Mouse (Mus musculus): ENCODE results near the gene Atp6v0c. TPM values are rescaled to one million over a fixed set of nuclear protein-coding genes. Genes with fewer than 3 reads are reported as not detected.
A peak's percentile ranks its signal among the peaks of the same experiment; 100 is the strongest.

Atp6v0c gene
- polyA plus RNA-seq, 1 experiment, result 2,309 TPM

DNA sequence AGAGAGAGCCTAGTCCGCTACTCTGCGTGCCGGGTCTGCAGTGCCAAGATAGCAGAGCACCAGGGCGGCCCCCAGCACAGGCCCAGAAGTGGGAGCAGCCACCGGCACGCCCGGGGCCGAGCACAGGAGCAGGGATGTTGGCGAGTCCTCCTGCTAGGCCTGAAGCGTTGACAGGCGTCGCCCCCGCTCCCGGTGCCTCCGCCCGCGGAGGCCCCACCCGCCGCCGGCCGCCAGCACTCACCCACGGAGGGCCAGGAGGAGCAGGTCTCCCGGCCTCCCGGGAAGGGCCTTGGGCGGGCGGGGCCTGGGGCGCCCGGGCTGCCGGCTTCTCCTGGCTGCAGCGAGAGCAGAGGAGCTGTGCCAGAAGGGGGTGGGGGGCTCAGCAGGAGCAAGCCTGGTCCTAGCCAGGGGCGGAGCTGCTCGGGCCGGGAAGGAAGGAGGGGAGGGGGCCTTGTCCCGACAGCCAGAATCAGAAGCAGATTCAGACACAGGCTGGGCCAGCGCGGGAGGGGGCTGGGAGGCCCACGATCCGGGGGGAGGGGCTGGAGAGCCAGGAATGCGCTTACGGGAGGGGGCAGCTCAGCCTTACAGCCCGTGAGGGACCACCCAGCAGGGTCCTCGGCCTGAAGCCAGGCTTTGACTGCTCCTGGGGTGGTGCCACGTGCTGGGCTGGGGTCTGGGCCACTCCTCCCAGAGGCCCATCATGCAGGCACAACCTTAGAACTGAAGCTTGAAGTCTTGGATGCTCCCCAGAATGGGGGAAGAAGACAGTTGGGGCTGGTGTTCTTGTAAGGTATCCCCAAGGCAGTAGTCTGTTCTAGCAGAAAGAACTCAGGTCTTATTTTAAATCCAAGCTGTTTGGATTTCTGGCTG, 39.8 kb upstream of the Atp6v0c start, which contains the start of gene Ntn3:
TSS of gene Ntn3 (minus strand) at position 489 of the 873 bp plus-strand sequence.
- H3K4me1 ChIP-seq (ENCODE audit: control insufficient read depth, insufficient read depth, low read length), result peaks cover 24% of the 10 kb centered on the region
- no peaks in the 10 kb centered on the region for H3K27me3 ChIP-seq (ENCODE audit: control insufficient read depth, insufficient read depth, low read length)
- 7% methylated on average over 41 of the region's 43 CpGs for WGBS
- peak; percentile 49 to 62 for DNase-seq
- H3K4me3 ChIP-seq (replicated peaks; ENCODE audit: insufficient read depth, low read depth, low read length), result peak within 1 kb of the TSS; percentile 15
- peak within 1 kb of the TSS; percentile 6; the same call in 1 of the 2 replicates for H3K27ac ChIP-seq (ENCODE audit: insufficient read depth, low read length)
- TF ChIP-seq CTCF (IDR thresholded peaks at IDR 0.05; ENCODE audit: borderline replicate concordance, insufficient read depth, low read depth, low read length) (no peak), POLR2A (IDR thresholded peaks at IDR 0.05; ENCODE audit: borderline replicate concordance, insufficient read depth, low read length) (no peak)

DNA sequence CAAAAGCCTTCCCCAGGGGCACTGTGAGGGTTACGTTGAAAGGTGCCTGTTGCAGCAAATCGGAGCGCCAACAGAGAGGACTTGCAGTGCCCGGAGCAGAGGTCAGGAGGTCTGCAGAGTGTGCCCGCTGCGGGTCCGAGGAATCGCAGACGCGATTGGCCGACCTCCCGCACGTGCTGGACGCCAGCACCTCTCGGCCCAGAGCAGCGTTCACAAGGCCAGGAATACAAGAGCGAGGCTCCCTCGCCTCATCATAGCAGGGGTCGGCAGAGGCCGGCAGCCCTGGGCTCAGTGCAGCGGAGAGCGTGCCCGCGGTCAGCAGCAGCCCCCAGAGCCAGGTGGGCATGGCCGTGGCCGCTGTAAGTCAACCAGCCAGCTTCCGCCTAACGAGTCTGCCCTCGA, 39.1 kb upstream of the Atp6v0c start:
- no peaks in the 10 kb centered on the region for H3K27me3 ChIP-seq (ENCODE audit: control insufficient read depth, insufficient read depth, low read length)
- DNase-seq, result no peak
- no peak for TF ChIP-seq CTCF (IDR thresholded peaks at IDR 0.05; ENCODE audit: borderline replicate concordance, insufficient read depth, low read depth, low read length)
- TF ChIP-seq POLR2A (IDR thresholded peaks at IDR 0.05; ENCODE audit: borderline replicate concordance, insufficient read depth, low read length), result no peak
- peak overlapping the region; percentile 15 for H3K4me3 ChIP-seq (replicated peaks; ENCODE audit: insufficient read depth, low read depth, low read length)
- WGBS, result 22% methylated on average over 29 of the region's 29 CpGs
- peaks cover 25% of the 10 kb centered on the region for H3K4me1 ChIP-seq (ENCODE audit: control insufficient read depth, insufficient read depth, low read length)
- peak overlapping the region; percentile 6; the same call in 1 of the 2 replicates for H3K27ac ChIP-seq (ENCODE audit: insufficient read depth, low read length)

GRCm38 (mm10) chr17:24207768-24208640, 38.5 kb upstream of the Atp6v0c start:
- H3K4me1 ChIP-seq (ENCODE audit: control insufficient read depth, insufficient read depth, low read length), result peaks cover 25% of the 10 kb centered on the region
- H3K27ac ChIP-seq (ENCODE audit: insufficient read depth, low read length), result no peak overlapping the region
- TF ChIP-seq CTCF (IDR thresholded peaks at IDR 0.05; ENCODE audit: borderline replicate concordance, insufficient read depth, low read depth, low read length) (no peak), POLR2A (IDR thresholded peaks at IDR 0.05; ENCODE audit: borderline replicate concordance, insufficient read depth, low read length) (no peak)
- H3K27me3 ChIP-seq (ENCODE audit: control insufficient read depth, insufficient read depth, low read length), result no peaks in the 10 kb centered on the region
- WGBS, result 84% methylated on average over 34 of the region's 34 CpGs
- H3K4me3 ChIP-seq (replicated peaks; ENCODE audit: insufficient read depth, low read depth, low read length), result no peak overlapping the region
- DNase-seq, result peak in 1 of 2 experiments; percentile 31

DNA sequence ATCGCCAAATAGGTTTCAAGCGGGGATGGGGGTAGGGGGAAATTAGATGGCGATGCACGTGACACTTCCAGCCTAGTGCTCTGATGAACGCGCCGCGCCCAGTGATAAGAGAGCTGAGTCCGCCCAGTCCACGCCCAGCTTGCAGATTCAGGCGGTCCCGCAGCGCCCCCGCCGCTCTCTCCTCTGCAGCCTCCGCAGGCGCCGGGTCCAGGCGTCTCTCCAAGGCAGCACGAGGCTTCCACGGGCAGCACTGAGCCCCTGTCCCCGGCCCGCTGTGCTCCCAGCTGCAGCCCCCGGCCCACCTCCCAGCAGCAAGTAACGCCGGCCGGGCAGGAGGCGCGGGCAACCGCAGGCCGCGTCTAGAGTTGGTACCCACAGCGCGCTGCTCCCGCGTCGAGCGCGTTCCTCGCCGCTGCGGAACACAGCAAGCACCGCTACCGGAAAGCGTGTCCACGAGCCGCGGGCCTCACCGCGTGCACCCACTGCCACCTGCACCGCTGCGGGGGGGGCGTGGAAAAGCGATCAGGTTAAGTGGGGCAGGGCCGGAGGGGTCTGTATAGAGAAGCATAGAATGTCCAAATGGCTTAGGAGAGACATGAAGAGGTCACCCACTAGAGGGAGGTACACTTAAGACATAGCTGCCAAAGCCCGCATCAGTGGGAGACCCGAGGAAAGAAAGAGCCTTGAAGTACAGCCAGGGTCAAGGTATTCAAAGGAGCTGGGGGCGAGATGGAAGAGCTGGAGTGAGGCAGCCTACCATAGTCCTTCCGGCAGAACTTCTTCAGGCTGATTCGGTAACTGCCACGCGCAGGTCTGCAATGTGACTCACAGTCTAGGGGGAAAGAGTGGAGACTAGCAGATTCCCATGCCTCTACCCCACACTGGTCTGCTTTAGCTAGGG, 37.2 kb upstream of the Atp6v0c start:
- DNase-seq, result peak; percentile 72 to 73
- peaks cover 25% of the 10 kb centered on the region for H3K4me1 ChIP-seq (ENCODE audit: control insufficient read depth, insufficient read depth, low read length)
- H3K27me3 ChIP-seq (ENCODE audit: control insufficient read depth, insufficient read depth, low read length), result no peaks in the 10 kb centered on the region
- H3K27ac ChIP-seq (ENCODE audit: insufficient read depth, low read length), result no peak overlapping the region
- TF ChIP-seq POLR2A (IDR thresholded peaks at IDR 0.05; ENCODE audit: borderline replicate concordance, insufficient read depth, low read length) (no peak), CTCF (IDR thresholded peaks at IDR 0.05; ENCODE audit: borderline replicate concordance, insufficient read depth, low read depth, low read length) (no peak)
- peak overlapping the region; percentile 42 for H3K4me3 ChIP-seq (replicated peaks; ENCODE audit: insufficient read depth, low read depth, low read length)
- WGBS, result 12% methylated on average over 60 of the region's 62 CpGs

- Histone ChIP-seq H3K4me1 (ENCODE audit: control insufficient read depth, insufficient read depth, low read length) (peaks cover 24% of the 10 kb centered on the region), H3K27ac (ENCODE audit: insufficient read depth, low read length) (peak overlapping the region; percentile 49; the same call in 1 of the 2 replicates), H3K4me3 (replicated peaks; ENCODE audit: insufficient read depth, low read depth, low read length) (peak overlapping the region; percentile 64), H3K27me3 (ENCODE audit: control insufficient read depth, insufficient read depth, low read length) (no peaks in the 10 kb centered on the region)
- TF ChIP-seq POLR2A (IDR thresholded peaks at IDR 0.05; ENCODE audit: borderline replicate concordance, insufficient read depth, low read length) (no peak), CTCF (IDR thresholded peaks at IDR 0.05; ENCODE audit: borderline replicate concordance, insufficient read depth, low read depth, low read length) (no peak)
- no peak for DNase-seq
- 8% methylated on average over 15 of the region's 15 CpGs for WGBS
Measured at GRCm38 (mm10) chr17:24205908-24206361, 36.4 kb upstream of the Atp6v0c start.

- H3K27me3 ChIP-seq (ENCODE audit: control insufficient read depth, insufficient read depth, low read length), result no peaks in the 10 kb centered on the region
- peak; percentile 96 for DNase-seq
- peaks cover 26% of the 10 kb centered on the region for H3K4me1 ChIP-seq (ENCODE audit: control insufficient read depth, insufficient read depth, low read length)
- peak within 1 kb of the TSS; percentile 49 for H3K27ac ChIP-seq (ENCODE audit: insufficient read depth, low read length)
- WGBS, result under 1% methylated on average over 65 of the region's 65 CpGs
- peak within 1 kb of the TSS; percentile 65 for H3K4me3 ChIP-seq (replicated peaks; ENCODE audit: insufficient read depth, low read depth, low read length)
- TF ChIP-seq CTCF (IDR thresholded peaks at IDR 0.05; ENCODE audit: borderline replicate concordance, insufficient read depth, low read depth, low read length), result no peak
- peak; percentile 90 for TF ChIP-seq POLR2A (IDR thresholded peaks at IDR 0.05; ENCODE audit: borderline replicate concordance, insufficient read depth, low read length)
Measured at GRCm38 (mm10) chr17:24205284-24205888, 35.9 kb upstream of the Atp6v0c start, which contains the start of gene Tbc1d24. Tbc1d24 (minus strand) TSS chr17:24205562.

Data from cerebellum, adult 2 months (tissue).